Mouse (Mus musculus) cerebellum, adult (tissue): ENCODE results near the gene 4930556J24Rik.
"Not testable (repeated sequence)": the region's sequence is repeated elsewhere in the genome, so short reads cannot be mapped to it uniquely, and the experiment has no call there.

ENCODE experiments used
- ATAC-seq: cut with Nextera tagmentation; 2 replicates; pipeline ENCODE4 v1.9.2; 2017; ENCODE audit warnings: mild to moderate bottlenecking, moderate library complexity, mixed read lengths; ENCODE audit not compliant: insufficient number of reproducible peaks, low FRiP score, low TSS enrichment

Gene 4930556J24Rik

DNA sequence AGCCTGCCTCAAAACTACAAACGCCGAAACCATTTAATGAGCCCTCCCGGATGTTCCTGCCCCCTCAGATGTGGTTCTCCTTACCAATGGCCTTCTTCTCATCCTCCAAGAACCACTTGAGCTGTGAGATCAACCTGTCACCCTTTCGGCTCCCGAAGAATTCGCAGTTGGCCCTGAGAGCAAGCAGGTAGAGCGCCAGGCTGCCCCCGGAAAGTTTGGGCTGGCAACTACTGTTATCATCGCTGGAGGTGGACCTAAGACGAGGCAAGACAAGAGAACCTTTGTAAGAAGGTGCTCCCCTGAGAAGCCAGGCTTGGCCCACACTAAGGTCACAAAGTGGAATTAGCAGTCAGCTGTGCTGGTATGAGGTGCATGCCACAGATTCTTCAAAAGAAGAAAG, 50.7 kb downstream of the 4930556J24Rik start:
- ATAC-seq: no peak

DNA sequence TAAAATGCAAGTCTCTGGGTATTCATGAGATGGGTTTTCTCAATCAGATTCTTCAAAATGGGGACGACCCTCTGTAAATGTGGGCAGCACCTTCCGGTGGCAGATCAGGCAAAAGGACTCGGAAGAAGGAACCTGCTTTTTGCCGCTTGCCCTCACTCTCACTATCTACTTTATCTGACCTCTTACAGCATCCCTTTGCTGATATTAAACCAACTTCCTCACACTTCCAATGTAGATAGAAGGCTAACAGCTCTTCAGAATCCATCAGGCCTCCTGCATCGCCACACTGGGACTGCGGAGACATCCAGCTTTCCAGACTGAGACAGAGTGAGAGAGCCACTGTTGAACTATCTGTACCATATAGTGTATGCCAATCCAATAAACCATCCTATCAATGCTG, 53.8 kb downstream of the 4930556J24Rik start:
- ATAC-seq: no peak

DNA sequence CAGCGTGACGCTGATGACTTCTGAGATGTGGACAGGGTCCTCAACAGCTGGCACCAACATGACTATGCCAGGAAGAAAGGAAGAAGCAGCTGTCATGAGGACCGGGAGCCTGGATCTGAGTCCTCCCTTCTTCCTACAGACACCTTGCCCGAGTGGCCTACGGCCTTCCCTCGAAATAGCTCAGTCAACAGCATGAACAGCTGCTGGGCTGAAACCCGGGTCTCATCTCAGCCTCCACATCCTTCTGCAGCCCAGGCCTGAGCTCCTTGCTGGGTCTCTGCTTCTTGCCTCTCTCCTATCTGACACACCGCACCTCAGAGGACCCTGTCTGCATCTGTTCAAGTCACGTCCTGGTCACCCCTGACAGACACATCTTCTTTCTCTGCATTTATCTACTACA, 54.5 kb downstream of the 4930556J24Rik start:
- no peak for ATAC-seq

DNA sequence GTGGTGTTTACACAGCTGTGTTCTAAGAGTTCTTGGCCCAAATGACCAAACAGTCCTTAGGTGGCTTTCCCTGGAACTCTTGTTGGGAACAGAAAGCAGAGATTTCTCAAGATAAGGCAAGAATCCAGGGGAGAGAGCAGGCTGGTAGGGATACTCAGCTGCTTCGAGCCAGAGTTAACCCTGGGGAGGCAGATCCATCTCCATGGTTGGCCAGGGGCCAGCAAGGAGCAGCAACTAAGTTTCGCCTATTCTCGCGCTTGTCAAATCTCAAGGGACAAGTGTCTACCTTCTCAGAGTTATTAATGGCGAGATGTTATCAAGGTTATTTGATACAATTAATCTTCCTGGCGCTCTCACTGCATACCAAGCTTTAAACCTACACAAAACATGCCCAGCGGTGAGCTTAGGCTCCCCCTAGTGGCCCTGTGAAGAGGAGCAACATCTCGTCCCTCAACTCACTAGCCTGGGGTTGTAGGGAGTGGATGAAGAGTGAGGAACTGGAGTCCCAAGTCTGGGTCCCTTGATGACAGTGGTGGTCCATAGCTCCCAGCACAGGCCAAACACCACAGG, 55.2 kb downstream of the 4930556J24Rik start:
- ATAC-seq: peak; percentile 74; the same call in 1 of the 2 replicates

DNA sequence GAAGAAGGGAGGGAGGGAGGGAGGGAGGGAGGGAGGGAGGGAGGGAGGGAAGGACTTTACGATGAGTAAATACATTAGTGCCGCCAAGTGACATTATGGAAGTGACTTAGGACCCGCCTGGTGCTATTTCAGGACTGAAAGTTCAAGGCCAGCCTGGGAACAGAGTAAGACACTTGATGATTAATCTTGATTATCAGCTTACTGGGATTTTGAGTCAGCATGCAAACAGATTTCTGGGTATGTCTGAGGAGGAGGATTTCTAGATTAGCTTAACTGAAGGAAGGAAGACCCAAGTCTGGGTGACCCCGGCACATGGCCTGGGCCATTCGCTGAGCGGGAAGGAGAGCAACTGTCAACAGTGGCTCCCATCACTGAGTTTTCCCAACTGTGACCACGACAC, 56.1 kb downstream of the 4930556J24Rik start:
- ATAC-seq: no peak

DNA sequence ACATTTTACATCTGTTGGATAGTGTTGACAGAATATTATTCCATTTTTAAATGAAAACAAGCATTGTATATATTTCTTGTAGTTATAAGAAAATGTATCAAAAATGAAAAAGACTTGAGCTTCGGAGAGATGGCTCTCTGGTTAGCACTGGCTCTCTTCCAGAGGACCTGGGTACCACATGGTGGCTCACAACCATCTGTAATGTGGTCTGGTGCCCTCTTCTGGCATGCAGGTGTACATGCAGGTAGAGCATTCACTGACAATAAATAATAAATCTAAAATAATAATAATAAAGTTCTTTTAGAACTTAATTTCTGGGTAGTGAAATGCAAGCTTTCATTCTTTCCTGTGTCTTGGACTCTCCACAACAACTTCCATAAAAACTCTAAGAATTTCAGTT, 57.8 kb downstream of the 4930556J24Rik start:
- ATAC-seq: no peak

- ATAC-seq: peak; percentile 49
Measured at GRCm38 (mm10) chr11:3914109-3914840, 62.3 kb downstream of the 4930556J24Rik start, which contains the start of gene Slc35e4. Slc35e4 (minus strand) TSS chr11:3914664.

DNA sequence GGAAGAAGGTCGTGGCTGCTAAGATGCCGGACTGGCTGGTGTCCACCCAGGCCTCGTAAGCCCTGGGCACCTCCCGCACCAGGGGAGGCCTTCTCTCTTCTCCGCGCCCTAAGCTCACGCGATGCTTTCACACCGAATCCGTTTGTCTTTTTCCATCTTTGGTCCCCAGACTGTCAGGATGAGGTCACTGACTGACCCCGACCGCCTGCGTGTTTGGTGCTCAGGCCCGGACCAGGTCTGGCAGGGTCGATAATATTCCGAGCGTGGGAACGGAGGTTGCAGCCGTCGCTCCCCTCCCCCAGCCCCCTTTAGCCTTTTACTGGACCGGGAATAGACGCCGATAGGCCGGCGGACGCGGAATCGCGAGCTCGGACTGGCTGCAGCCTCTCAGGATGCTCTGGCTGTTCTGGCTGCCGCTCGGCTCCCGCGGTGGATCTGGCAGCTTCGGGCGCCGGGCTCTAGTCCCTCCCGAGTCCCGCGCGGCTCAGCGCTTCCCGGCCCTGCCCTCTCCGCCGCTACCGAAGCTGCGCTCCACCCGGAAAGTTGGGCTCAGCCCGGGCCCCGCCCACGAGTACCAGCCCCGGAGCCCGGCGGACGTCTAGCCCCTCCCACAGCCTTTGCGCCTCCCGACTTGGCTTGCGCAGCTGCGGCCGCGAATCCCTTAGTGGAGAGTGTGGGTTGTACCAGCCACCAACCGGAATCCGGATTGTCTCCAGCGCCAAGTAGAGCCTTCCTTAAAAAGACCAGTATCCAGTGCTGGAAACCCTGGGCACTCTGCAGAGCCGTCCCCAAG, 63.1 kb downstream of the 4930556J24Rik start:
- peak; percentile 75 for ATAC-seq

DNA sequence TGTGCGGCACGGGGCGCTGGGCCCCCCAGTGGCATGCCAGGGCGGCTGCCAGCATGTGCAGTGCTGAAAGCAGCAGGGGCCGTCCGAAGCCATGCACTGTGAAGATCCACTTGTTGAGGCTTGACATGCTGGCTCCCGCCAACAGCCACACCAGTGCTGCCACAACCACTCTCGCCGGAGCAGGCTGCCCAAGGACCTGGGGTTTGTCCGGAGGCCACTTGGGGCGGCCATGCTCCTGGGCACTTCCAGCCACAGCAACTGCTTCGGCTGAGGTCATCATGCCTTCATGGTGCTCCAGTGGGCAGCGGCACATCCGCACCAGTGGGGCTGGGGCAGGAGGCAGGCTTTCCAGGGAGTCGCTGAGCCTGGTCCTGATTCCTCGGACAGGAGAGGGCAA, 63.7 kb downstream of the 4930556J24Rik start:
- no peak for ATAC-seq

DNA sequence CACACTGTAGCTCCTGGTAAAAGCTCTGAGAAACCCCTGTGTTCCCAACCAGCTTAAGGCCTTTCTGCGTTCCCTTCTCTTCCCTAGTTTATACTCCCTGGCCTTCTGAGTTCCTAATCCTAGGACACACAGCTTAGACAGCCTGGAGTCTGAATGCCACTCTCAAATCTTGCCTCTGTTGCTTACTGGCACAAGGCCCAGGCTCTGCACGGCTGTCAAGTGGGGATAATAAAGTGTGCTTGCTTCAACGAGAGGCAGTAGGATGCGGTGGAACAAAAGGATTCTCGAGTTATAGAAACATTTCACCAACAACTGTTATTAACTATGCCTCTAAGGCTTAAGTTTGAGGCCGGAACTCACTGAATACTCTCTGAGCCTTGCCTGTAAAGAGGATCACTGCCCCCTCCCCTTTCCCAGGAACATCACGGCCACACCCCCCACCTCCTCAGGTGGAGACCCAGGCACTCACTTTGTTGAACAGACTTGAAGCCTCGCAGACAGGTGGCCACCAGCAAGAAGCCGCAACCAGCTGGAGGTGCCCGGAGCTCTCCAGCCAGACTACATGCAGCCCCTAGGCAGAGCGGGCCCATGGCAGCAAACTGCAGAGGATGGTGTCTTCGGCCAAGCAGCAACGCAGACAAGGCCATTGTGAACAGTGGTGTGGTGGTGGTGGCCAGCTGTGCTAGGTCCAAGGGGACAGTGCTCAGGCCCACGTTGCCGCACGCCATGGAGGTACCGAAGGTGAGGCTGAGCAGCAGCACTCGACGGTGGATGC, 64.3 kb downstream of the 4930556J24Rik start:
- ATAC-seq: no peak

GRCm38 (mm10) chr11:3911440-3911839, 65.1 kb downstream of the 4930556J24Rik start:
- not testable (repeated sequence) for ATAC-seq

DNA sequence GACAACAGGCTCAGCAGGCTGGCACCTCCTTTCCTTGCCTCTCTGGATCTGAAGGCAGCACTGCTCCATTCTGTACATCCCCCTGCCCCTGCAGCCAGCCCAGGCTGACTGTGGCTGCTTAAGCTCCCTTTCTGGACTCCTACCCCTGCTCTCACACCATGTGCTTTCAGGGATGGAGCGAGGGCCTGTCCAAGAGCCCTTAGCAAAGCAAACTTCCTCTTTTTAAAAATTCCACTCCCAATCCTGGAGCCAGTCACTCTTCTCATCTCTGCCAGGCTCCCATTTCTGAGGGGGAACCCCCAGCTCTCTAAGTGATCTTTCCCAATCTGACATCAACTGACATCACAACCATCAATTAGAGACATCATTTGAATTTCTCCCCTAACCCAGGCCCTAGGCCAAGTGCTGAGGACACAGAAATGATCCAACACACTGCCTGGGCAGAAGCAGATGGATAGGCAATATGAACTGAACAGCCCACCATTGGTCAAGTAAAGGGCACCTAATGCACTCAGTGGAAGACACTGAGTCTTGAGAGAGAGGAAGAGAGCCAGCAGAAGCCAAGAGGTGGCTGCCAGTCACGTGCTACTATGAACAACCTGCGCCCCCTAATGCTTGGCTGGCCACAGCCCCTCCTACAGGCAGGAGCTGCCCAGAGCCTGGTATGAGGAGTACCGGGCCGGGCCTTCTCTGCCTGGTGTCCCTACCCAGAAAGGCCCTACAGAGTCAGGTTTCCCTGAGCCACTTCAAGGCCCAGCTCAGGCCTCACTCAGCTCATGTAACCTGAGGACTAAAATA, 65.9 kb downstream of the 4930556J24Rik start:
- no peak for ATAC-seq

GRCm38 (mm10) chr11:3909236-3909635, 67.3 kb downstream of the 4930556J24Rik start:
- no peak for ATAC-seq

DNA sequence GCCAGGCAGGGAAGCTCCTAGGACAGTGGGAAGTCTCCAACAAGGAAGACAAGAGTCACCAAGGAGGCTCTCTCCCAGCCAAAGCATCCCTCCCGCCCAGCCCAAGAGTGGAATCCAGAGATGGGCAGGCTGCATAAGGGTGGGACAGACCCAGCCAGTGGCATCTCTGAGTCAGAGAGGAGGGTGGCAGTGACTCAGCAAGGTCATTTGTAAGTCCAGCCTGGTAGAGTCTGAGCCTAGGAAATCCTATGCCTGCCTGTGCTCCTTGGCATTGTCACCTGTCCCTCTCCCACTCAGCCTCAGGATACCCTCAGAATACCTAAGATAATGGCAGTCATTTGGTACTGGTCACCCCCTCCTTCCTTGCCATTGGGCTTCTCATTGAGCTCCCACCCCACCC, 71.1 kb downstream of the 4930556J24Rik start:
- no peak for ATAC-seq

- ATAC-seq: no peak
Measured at GRCm38 (mm10) chr11:3904673-3905072, 71.9 kb downstream of the 4930556J24Rik start.

- ATAC-seq: no peak
Measured at GRCm38 (mm10) chr11:3903046-3903445, 73.5 kb downstream of the 4930556J24Rik start.

- ATAC-seq: no peak
Measured at GRCm38 (mm10) chr11:3902516-3902915, 74.1 kb downstream of the 4930556J24Rik start.

DNA sequence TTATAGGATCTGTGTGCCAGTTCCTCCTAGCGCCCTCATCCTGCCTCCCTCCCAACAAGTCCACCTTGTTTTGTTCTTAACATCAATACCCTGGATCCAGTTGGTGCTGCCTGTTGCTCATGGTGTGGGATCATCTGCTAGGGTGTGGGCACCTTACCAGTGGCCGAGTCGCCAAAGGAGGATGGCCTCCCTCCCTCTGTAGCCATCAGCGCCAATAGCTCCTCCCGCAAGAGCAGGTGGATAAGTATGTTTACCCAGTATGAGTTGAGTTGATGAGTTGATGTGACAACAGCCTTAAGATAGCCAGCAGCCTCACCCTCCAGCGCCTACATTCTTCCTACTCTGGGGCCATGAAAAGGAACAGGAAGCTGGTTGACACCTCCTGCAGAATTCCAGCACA, 76.3 kb downstream of the 4930556J24Rik start:
- no peak for ATAC-seq

- no peak for ATAC-seq
Measured at GRCm38 (mm10) chr11:3895933-3896332, 80.6 kb downstream of the 4930556J24Rik start.

DNA sequence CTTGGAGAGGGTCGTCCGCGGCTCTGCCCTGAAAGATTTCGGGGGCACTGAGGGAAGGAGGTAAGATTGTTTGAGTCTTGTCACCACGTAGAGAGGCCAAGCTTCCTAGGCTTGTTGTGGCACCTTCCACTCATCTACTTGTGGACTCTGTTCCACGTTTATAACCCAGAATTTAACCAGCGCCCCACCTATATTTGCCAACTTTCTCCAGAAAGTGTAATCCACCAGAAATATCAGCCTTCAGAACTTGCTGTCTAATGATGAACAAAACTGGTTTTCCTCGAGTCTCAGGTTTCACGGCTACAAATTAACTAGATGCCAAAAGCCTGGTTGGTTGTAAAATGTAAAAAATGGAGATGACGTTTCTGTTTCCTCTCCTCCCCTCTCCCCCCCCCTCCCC, 81.1 kb downstream of the 4930556J24Rik start:
- no peak for ATAC-seq
